Mouse (Mus musculus) small intestine, adult 10 weeks (tissue): ENCODE data around the gene Hist1h2ac. TPM values are rescaled to one million over a fixed set of nuclear protein-coding genes. Genes with fewer than 3 reads are reported as not detected.

ENCODE experiments used
- polyA plus RNA-seq: library from polyadenylated mRNA; stranded (reverse); fragments of 350-450 nt; fragmentation: Illumina TruSeq; extraction: RNeasy Lipid Tissue Mini Kit (QIAGEN cat#74804); gene quantifications from one replicate; pipeline ENCODE4 v1.2.3, GENCODE M21; 2014; ENCODE audit warnings: low replicate concordance

Gene Hist1h2ac
- polyA plus RNA-seq: 1.2 TPM

DNA sequence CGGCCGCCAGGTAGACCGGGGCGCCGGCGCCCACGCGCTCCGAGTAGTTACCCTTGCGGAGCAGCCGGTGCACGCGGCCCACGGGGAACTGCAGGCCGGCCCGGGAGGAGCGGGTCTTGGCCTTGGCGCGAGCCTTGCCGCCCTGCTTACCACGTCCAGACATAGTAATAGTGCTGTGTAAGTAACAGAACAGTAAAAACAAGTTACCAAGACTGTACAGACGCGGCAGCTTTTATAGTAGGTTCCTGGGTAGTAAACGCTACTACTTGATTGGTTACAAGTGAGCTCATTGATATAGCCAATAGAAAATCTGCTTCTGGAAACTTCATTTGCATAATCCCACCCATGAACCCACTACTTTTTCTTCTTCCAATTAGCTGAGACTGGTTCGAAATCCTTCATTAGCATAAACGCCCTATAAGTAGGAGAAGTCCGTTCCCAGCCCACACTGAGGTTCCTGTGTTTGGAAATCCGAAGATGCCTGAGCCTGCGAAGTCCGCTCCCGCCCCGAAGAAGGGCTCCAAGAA is at the start of gene Hist1h2ac, which contains the start of gene Hist1h2bc:
Gene Hist1h2ac, minus strand, starts transcription at position 194 of the 527 bp plus-strand sequence.
Gene Hist1h2bc, plus strand, starts transcription at position 445 of the 527 bp plus-strand sequence.

DNA sequence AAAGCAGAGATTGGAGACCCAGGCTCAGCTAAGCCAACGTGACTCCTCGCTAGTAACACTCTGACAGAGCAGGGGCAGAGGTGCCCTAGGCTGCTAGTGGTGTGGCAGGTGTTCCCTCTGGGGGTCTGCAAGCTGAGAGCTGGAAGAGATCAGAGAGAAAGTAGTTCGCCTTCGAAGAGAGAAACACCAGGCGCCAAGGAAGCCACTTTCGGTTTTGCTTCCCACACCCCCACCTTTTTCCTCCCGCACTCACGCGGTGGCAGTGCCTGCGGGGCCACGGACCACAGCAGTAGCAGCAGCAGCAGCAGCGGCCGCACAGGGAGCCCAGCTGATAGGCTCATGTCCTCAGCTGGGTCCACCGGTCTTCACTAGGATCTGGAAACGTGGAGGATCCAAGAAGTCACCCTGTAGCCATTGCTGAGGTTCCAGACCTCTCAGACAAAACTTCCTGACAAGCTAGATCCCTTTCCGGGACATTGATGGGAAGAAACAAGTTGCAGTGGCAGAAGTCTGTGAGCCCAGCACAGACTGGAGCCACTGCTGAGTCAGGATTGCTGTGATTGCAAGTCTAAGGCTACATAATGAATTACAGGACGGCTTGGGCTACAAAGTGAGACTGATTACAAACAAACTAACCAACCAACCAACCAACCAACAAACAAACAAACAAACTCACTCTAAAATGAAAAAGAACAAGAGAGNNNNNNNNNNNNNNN is 26.8 kb upstream of the Hist1h2ac start, which contains the start of gene Hfe:
Gene Hfe, minus strand, starts transcription at position 481 of the 716 bp plus-strand sequence.

DNA sequence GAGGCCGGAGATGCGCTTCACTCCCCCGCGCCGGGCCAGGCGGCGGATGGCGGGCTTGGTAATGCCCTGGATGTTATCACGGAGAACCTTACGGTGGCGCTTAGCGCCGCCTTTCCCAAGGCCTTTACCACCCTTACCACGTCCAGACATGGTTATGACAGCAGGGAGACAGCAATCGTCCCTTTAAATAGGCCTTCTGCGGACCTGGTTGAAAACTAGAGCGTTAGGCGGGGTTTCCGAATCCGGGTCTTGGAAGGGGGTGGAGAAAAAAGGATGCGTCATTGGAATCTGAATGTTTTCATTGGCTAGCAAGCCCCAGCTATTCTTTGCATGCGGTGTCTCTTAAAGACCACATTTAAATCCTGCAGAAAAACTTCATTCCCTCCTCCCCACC is 14.5 kb upstream of the Hist1h2ac start, which contains the start of gene Hist1h4c:
Gene Hist1h4c, minus strand, starts transcription at position 155 of the 394 bp plus-strand sequence.

DNA sequence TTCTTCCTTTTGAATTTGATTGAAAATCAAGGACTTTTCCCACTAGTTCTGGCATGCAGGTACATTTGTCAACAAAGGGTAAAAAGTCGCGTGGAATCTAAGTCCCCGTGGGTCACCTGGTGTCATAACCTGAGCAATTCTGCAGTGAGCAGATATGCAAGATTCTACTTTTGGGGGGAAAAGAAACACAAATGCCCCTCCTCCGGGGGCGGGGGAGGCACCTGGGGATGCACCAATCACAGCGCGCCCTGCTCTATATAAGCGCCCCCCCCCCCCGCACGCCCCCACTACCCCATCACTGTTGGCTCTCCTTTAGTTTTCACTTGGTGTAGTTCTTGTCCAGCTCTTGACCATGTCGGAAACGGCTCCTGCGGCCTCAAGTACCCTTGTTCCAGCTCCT is 11.8 kb upstream of the Hist1h2ac start, which contains the start of gene Hist1h1t:
Gene Hist1h1t, plus strand, starts transcription at position 301 of the 400 bp plus-strand sequence.

Other genes with a start within 250 kb of the Hist1h2ac start
- gene Btn1a1, start 218.0 kb downstream of the Hist1h2ac start, polyA plus RNA-seq: not detected
- not detected for gene Btn2a2, start 195.1 kb downstream of the Hist1h2ac start, polyA plus RNA-seq
- gene Hist1h4h, start 152.9 kb downstream of the Hist1h2ac start, polyA plus RNA-seq: not detected
- not detected for gene Hist1h2af, start 150.0 kb downstream of the Hist1h2ac start, polyA plus RNA-seq
- not detected for gene Hist1h3g, start 148.5 kb downstream of the Hist1h2ac start, polyA plus RNA-seq
- gene Hist1h2bh, start 140.6 kb downstream of the Hist1h2ac start, polyA plus RNA-seq: 0.59 TPM
- gene Hist1h3f, start 139.9 kb downstream of the Hist1h2ac start, polyA plus RNA-seq: not detected
- not detected for gene Hist1h4f, start 132.3 kb downstream of the Hist1h2ac start, polyA plus RNA-seq
- gene Hist1h1d, start 130.7 kb downstream of the Hist1h2ac start, polyA plus RNA-seq: 0.52 TPM
- gene Hist1h3e, start 121.6 kb downstream of the Hist1h2ac start, polyA plus RNA-seq: 0.56 TPM
- 0.97 TPM for gene Hist1h2ae, start 112.7 kb downstream of the Hist1h2ac start, polyA plus RNA-seq
- 0.85 TPM for gene Hist1h2bg, start 112.6 kb downstream of the Hist1h2ac start, polyA plus RNA-seq
- gene Hist1h2bf, start 109.8 kb downstream of the Hist1h2ac start, polyA plus RNA-seq: not detected
- not detected for gene Hist1h2ad, start 109.6 kb downstream of the Hist1h2ac start, polyA plus RNA-seq
- 1.4 TPM for gene Hist1h3d, start 108.2 kb downstream of the Hist1h2ac start, polyA plus RNA-seq
- 0.67 TPM for gene Hist1h4d, start 102.3 kb downstream of the Hist1h2ac start, polyA plus RNA-seq
- gene Hist1h2be, start 62.8 kb downstream of the Hist1h2ac start, polyA plus RNA-seq: 2.2 TPM
- gene Hist1h1e, start 61.4 kb downstream of the Hist1h2ac start, polyA plus RNA-seq: 0.30 TPM
- gene Hist1h2bc, start 251 bp upstream of the Hist1h2ac start, polyA plus RNA-seq: 239 TPM
- not detected for gene Hist1h1t, start 11.9 kb upstream of the Hist1h2ac start, polyA plus RNA-seq
- gene Hist1h4c, start 14.5 kb upstream of the Hist1h2ac start, polyA plus RNA-seq: 1.6 TPM
- 13.5 TPM for gene Hfe, start 26.9 kb upstream of the Hist1h2ac start, polyA plus RNA-seq
- 15.6 TPM for gene Hist1h1c, start 54.9 kb upstream of the Hist1h2ac start, polyA plus RNA-seq
- gene Hist1h3c, start 61.7 kb upstream of the Hist1h2ac start, polyA plus RNA-seq: not detected
- gene Hist1h2bb, start 62.8 kb upstream of the Hist1h2ac start, polyA plus RNA-seq: not detected
- not detected for gene Hist1h2ab, start 67.2 kb upstream of the Hist1h2ac start, polyA plus RNA-seq
- not detected for gene Hist1h3b, start 68.3 kb upstream of the Hist1h2ac start, polyA plus RNA-seq
- gene Hist1h4b, start 73.1 kb upstream of the Hist1h2ac start, polyA plus RNA-seq: not detected
- not detected for gene Hist1h4a, start 77.3 kb upstream of the Hist1h2ac start, polyA plus RNA-seq
- not detected for gene Hist1h3a, start 78.4 kb upstream of the Hist1h2ac start, polyA plus RNA-seq
- not detected for gene Hist1h1a, start 79.7 kb upstream of the Hist1h2ac start, polyA plus RNA-seq
- 67.0 TPM for gene Trim38, start 86.0 kb upstream of the Hist1h2ac start, polyA plus RNA-seq
- 0.33 TPM for gene Slc17a2, start 123.0 kb upstream of the Hist1h2ac start, polyA plus RNA-seq
- gene Slc17a3, start 155.5 kb upstream of the Hist1h2ac start, polyA plus RNA-seq: not detected
- not detected for gene Slc17a1, start 183.8 kb upstream of the Hist1h2ac start, polyA plus RNA-seq
- gene Slc17a4, start 231.1 kb upstream of the Hist1h2ac start, polyA plus RNA-seq: 149 TPM